Mouse (Mus musculus): ENCODE data around the gene Smok3c.
"Not testable (repeated sequence)": the region's sequence is repeated elsewhere in the genome, so short reads cannot be mapped to it uniquely, and the experiment has no call there.

Smok3c gene

DNA sequence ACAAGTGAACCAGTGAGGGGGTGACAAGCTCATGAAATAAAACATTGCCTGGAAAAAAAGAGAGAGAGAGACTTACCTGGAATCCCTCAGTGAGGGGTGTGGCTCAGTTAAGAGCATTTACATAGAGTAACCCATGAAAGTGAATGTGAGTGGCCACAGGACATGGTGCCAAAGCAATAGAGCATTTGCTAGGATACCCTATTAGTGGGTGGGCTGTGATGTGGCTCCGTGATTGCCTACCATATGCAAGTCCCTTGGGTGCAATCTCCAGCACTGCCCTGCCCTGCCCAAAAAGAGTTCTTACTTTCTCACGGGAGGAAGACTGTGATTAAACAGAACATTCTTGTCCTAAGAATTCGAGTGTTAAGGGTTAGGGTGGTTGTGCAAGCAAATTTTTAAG is 54.1 kb downstream of the Smok3c start:
- DNase-seq: no peak

DNA sequence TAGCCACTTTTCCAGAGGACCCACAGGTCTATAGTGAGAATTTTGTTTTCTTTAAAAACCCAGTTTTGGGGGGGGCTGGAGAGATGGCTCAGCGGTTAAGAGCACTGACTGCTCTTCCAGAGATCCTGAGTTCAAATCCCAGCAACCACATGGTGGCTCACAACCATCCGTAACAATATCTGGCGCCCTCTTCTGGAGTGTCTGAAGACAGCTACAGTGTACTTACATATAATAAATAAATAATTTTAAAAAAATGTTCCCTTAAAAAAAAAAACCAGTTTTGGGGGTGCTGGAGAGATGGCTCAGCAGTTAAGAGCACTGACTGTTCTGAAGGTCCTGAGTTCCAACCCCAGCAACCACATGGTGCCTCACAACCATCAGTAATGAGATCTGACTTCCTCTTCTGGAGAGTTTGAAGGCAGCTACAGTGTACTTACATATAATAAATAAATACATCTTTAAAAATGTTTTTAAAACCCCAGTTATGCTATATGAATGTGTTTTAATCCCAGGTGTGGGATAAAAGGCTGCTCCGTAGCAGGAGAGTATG is 56.9 kb downstream of the Smok3c start:
- not testable (repeated sequence) for DNase-seq
